Mouse (Mus musculus) MEL (cell line): ENCODE data around the gene Zp1.

Experiments
- BHLHE40 ChIP-seq: IDR thresholded peaks from 2 replicates; pipeline ENCODE4 v1.6.1; 2012; ENCODE audit warnings: low read depth, mild to moderate bottlenecking, inconsistent platforms, low read length, improper control_type of control experiment, borderline replicate concordance
- CHD2 ChIP-seq: IDR thresholded peaks from 2 replicates; pipeline ENCODE4 v1.6.1; 2011; ENCODE audit warnings: low read length, improper control_type of control experiment
- CTCF ChIP-seq, 3 experiments: IDR thresholded peaks in 2 of 3; conservative IDR thresholded peaks in 1 of 3; 2 replicates each; pipeline ENCODE4 v1.5.1; 2011 to 2012; ENCODE audit warnings: low read length in 3 of 3, low read depth in 2 of 3, mild to moderate bottlenecking in 2 of 3, improper control_type of control experiment in 1 of 3, inconsistent platforms in 1 of 3, mixed read lengths in 1 of 3, moderate library complexity in 1 of 3; ENCODE audit not compliant: control insufficient read depth in 1 of 3, insufficient read depth in 1 of 3, poor library complexity in 1 of 3, severe bottlenecking in 1 of 3
- EP300 ChIP-seq, 2 experiments: IDR thresholded peaks; 2 replicates each; pipeline ENCODE4 v1.6.1; 2011; ENCODE audit warnings: improper control_type of control experiment in 2 of 2, low read length in 2 of 2, low read depth in 1 of 2, mild to moderate bottlenecking in 1 of 2
- POLR2A ChIP-seq, 2 experiments: IDR thresholded peaks; 2 replicates each; pipeline ENCODE4 v1.6.1; 2011 to 2012; ENCODE audit warnings: low read length in 2 of 2, mild to moderate bottlenecking in 2 of 2, control low read depth in 1 of 2, improper control_type of control experiment in 1 of 2, low read depth in 1 of 2, moderate library complexity in 1 of 2; ENCODE audit not compliant: control insufficient read depth in 1 of 2, insufficient read depth in 1 of 2, poor library complexity in 1 of 2
- POLR2AphosphoS5 ChIP-seq: IDR thresholded peaks from 2 replicates; pipeline ENCODE4 v1.6.1; 2012; ENCODE audit warnings: low read depth, borderline replicate concordance, mild to moderate bottlenecking, inconsistent platforms, low read length, moderate library complexity, mixed read lengths
- ZC3H11A ChIP-seq: IDR thresholded peaks from 2 replicates; pipeline ENCODE4 v1.6.1; 2012; ENCODE audit warnings: low read depth, mild to moderate bottlenecking, inconsistent platforms, low read length, improper control_type of control experiment

DNA sequence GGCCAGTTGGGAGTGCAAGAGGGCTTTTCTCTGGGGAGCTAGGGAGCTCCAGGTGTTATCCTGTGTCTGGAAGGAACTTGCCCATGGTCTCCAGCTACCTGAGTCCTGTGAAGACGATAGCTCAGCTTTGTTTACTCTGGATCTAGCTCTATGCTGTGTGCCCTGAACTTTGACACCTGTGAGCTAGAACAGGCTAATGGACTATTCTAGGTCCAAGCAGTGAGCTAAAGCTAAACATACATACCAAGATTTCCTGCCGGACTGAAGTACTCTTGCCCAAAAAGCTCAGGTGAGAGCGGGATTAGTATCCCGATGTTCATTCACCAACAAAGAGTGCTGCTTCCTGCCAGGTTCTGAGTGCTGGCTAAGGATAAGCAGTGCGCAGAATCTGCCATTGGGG lies 15.9 kb downstream of the Zp1 start:
- TF ChIP-seq ZC3H11A (no peak), CTCF (IDR thresholded peaks at IDR 0.05 in 2 of 3, conservative IDR thresholded peaks at IDR 0.05 in 1 of 3; ENCODE audit: control insufficient read depth in 1 of 3, insufficient read depth in 1 of 3, low read depth in 2 of 3, low read length in 3 of 3, poor library complexity in 1 of 3, severe bottlenecking in 1 of 3) (no peak), EP300 (IDR thresholded peaks at IDR 0.05; ENCODE audit: low read depth in 1 of 2, low read length in 2 of 2) (no peak), POLR2A (IDR thresholded peaks at IDR 0.05; ENCODE audit: control insufficient read depth in 1 of 2, insufficient read depth in 1 of 2, low read depth in 1 of 2, low read length in 2 of 2, poor library complexity in 1 of 2) (no peak), BHLHE40 (no peak), CHD2 (no peak), POLR2AphosphoS5 (no peak)
